Mouse (Mus musculus): ENCODE measurements around the gene Pex10. TPM values are rescaled to one million over a fixed set of nuclear protein-coding genes. Genes with fewer than 3 reads are reported as not detected.

Gene Pex10
- total RNA-seq, 2 experiments from 2014 or later, result 20.6 to 24.2 TPM

DNA sequence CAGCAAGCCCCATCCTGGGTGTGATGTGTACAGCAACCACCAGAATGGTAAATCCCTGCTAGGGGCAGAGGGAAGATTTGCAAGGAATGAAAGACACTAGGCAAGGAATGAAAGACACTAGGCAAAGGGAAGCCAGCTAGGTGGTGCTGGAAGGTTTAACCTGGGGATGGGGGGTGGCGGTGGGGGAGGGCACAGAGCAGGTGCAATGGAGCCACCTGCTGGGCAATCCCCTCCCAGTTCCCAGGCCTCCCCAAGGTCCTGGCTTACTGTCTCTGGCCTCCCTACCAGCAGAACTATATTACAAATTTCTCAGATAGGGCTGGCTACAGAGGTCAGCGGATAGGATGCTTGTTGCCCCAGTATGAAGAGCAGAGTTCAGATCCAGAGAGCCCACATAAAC, 2.3 kb upstream of the Pex10 start:
- DNase-seq, result no peak

DNA sequence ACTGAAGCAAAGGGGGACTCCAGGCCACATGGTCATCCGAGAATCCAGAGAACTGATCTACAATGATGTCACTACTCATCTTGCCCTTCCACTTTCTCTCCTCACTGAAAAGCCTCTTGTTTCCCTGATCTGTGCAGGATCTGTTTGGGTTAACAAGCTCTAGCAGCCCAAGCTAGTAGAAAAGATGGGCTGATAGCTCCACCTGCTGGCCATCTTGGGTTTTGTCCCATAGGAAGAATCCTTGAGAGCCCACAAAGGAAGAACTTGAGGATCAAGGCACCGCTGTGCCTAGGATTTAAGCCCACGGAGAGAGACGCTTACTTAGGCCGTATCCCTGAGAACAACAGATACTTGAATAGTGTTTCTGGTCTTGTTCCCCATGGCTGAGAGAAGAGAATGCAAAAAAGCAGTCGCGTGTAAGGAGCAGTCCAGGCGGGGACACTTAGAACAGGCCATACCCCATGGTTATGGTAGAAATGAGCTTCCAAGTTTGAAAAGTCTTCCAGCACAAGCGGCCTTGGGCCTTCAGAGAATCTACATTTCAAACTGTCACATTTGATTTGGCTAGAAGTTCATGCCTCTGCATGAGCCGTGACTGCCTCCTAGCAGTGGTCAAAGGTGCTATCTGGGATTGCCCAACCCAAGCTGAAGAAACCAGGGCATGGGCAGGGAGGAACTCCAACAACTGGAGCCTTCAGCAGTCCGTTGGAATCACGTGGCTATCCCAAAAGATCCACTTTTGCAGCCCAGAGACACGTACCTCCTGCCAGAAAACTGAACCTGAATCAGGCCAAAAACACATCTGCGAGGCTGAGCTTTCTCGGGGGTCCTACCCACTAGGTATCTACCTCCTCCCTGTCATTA, 614 bp upstream of the Pex10 start:
- peak; percentile 87 for DNase-seq

- DNase-seq, result no peak
These were observed 1.6 kb downstream of the Pex10 start for GRCm38 (mm10) chr4:155068357-155068972.

DNA sequence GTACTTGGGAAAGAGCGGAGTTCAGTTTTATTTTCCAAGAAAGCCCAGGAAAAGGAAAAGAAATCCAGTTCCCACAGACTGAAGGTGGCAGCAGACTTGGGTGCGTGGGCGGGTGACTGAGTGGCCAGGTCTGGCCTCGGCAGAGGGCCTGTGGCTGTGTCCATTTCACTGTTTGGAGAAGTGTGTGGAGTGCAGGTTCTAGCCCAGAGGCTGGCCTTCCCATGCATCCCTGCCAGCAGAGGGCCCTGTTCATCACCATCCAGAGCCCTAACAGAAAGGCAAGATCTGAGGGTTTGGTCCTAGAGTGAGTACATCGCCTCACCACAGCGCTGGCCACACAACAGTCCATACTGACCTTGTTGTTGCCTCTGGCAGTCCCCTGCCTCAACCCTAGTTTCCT, 2.4 kb downstream of the Pex10 start:
- DNase-seq, result no peak

- DNase-seq, result no peak
These were observed 3.4 kb downstream of the Pex10 start for GRCm38 (mm10) chr4:155070199-155070598.

DNA sequence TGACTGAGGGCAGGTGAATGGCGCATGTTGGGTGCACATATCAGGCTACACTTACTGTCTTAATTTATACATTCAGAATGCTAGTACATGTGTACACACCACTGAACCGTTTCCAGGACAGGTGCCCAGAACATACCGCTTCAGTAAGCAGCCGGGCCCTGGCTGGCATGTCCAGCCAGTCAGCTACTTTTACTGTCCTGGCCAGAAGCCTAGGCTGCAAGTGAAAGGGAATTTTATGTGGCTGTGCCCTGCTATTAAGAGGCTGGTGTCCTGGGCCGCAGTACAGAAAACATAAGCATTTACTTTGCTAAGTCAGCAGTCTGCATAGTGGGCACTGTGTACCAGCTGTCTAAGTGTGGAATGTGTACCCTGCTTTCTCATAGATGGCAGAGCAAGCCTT, 4.1 kb downstream of the Pex10 start:
- no peak for DNase-seq

GRCm38 (mm10) chr4:155074418-155074817, 7.6 kb downstream of the Pex10 start:
- no peak for DNase-seq

- no peak for DNase-seq
These were observed 8.3 kb downstream of the Pex10 start for GRCm38 (mm10) chr4:155075137-155075536.

- DNase-seq, result no peak
These were observed 9.0 kb downstream of the Pex10 start for GRCm38 (mm10) chr4:155075813-155076212.

DNA sequence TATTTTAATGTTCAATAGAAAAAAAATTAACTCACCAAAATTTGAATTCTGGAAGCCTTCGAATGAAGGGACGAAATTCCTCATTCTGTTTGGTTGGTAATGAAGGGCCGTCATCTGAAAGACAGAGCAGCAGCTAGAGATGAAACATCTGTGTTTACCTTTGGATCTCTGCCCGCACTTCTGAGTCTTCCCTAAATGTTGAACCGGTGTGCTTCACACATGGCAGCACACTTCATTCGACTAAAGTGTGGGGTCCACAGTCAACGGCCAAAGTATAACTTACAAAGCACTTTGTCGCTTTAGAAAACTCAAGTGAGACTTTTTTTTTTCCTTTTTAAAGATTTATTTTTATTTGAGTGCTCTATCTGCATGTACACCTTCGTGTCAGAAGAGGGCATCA, 9.9 kb downstream of the Pex10 start:
- no peak for DNase-seq

DNA sequence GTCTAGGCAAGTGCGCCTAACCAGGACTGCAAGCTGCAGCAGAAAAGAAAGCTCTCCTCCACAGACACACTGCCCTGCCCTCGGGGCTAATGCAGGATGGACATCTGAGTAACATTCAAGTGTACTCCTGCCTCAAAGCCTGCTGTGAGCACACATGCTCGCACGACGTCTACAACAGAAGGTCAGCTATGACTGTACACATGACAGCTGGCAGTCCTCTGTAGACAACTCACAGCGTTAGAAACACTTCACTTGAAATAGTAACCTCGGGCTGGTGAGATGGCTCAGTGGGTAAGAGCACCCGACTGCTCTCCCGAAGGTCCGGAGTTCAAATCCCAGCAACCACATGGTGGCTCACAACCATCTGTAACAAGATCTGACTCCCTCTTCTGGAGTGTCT, 12.0 kb downstream of the Pex10 start:
- DNase-seq, result peak; percentile 40 to 46

DNA sequence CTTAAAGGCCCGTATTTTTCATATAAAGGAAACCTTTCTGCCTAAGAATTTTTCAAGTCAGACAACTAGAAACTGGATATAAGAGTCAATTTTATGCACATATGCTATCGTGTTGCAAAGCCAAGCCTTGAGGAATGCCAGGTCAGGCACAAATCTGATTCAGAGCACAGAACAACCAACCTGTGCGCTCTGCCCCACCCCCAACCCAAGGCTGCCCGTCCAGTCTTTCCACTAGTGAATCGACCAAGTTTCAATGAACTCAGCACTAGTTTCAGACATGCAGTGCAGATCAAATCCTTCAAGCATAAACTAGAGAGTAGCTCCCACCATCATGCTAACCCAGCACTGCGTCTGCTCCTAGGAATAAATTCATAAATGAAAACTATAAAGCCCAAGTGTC, 12.8 kb downstream of the Pex10 start:
- DNase-seq, result no peak

GRCm38 (mm10) chr4:155083553-155083952, 16.7 kb downstream of the Pex10 start:
- DNase-seq, result no peak

- DNase-seq, result no peak
These were observed 17.5 kb downstream of the Pex10 start for GRCm38 (mm10) chr4:155084351-155084750.

GRCm38 (mm10) chr4:155085206-155086107, 18.6 kb downstream of the Pex10 start:
- no peak for DNase-seq

GRCm38 (mm10) chr4:155086108-155087024, 19.6 kb downstream of the Pex10 start, which contains the start of the genes Rer1 and Morn1:
Gene Rer1 (minus strand): TSS chr4:155086382.
Gene Morn1 (plus strand): TSS chr4:155086577.
- peak; percentile 99 to 100 for DNase-seq

- DNase-seq, result no peak
These were observed 22.4 kb downstream of the Pex10 start for GRCm38 (mm10) chr4:155089241-155089640.

DNA sequence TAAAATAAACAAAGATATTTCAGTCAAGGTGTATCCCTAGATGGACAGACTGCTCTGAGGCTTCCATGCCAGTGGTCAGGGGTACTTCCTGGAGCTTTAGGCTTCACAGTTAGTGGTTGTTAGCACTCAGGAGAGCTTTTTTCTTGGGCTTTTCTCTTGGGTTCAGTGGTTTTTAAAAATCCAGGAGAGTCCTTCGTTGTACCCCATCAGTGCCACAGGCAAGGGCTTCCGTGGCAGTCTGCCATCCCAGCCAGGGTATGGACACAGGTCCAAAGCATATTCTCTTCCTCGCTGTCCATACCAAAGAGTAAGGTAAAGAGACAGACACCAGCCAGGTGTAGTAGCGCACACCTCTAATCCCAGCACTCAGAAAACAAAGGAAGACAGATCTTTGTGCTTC, 23.3 kb downstream of the Pex10 start:
- no peak for DNase-seq

DNA sequence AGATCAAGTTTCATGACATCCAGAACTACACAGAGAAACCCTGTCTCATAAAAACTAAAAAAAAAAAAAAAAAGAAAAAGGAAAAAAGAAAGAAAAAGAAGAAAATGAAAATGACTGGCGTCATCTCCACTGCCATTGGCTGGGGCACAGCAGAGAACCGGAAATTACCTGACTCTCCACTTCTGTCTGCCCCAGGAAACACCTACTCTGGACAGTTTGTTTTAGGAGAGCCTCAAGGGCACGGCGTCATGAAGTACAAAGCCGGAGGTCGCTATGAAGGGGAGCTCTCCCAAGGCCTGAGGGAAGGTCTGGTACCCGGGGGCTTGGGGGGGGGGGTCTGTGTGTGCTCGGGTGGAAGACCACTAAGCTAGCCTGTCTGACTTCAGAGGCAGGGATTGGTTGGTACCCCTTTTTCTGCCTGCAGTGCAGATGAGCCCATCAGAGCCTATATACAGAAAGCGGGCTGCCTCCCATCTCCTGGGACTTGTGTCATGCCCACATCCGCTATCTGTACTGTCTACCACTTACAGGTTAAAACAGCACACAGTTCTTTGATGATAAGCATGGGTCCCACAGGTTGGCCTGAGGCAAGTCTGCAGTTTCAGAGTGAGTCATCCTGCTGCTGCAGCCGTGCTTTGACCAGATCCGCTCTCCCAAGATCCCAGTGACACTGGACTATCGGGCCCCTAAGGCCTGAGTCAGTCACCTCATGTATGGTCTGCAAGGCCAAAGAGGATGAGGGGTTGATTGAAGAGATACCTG, 24.1 kb downstream of the Pex10 start:
- DNase-seq, result no peak

DNA sequence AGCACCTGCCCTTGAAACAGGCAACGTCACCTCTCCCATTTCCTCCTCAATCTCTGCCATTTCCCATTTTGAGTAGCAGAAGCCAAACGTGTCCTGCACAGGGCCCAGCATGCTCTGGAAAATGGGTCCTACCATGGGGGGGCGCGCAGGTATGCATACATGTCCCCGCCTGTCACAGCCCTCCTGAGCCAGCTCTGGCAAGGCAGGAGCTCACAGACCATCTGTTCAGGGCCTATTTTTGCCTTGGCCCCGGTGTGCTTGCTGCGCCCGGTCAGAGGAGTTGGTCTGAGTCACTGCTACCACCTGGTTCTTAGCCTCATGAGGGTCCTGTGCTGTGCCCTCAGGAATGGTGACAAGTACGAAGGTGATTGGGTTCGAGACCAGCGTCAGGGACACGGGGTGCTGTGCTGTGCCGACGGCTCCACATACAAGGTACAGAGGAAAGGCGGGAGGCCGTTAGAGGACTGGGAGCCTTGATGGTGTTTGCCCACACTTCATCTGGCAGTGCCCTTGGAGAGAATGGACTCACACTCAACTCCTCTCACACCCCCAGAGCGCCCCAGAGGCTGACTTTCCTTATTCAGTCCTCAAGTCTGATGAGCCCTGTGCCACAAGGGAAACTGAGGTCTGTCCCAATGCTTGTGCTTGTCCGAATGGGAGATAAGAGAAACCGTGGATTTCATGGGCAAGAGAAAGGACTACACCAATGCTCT, 26.1 kb downstream of the Pex10 start:
- no peak for DNase-seq
